Mouse (Mus musculus): ENCODE measurements around the gene H2-Q7. TPM values are rescaled to one million over a fixed set of nuclear protein-coding genes. Genes with fewer than 3 reads are reported as not detected.

The H2-Q7 gene
- total and polyA plus RNA-seq, 3 experiments = 40.9 to 104 (median 66.0) TPM

DNA sequence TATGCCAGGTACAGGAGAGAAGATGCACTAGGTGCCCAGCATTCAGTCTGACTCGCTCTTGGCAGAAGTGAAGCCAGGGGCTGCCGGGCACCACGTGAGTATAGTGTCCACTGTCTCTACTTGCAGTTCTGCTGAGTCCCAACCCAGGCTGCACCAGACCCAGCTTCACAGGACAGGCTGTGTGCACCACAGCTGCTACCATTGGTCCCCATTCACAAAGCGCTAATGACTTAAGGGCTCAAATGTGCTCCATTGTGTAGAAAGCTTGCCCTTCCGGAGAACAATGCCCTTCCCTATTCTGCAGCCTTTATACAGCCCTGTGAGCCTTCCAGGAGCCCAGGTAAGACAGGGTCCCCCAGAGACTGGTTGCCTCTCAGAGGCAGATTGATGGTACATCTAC is 51.4 kb downstream of the H2-Q7 start:
- in situ Hi-C loops (cut with MboI; ENCODE audit: low pct_ligation_motif_present, low pct_unique_long_range_greater_than_20kb, low sequenced_read_pairs) = no loop called here
- Histone ChIP-seq H3K27me3 (replicated peaks) (no peaks in the 10 kb centered on the region), H3K36me3 (replicated peaks in 1 of 2; ENCODE audit: control insufficient read depth in 1 of 2, insufficient read depth in 1 of 2, low read length in 1 of 2) (no peaks in the 10 kb centered on the region), H3K4me2 (ENCODE audit: insufficient read depth, low read depth, poor library complexity, severe bottlenecking) (no peak overlapping the region), H3K4me1 (ENCODE audit: control insufficient read depth in 1 of 2, insufficient read depth in 2 of 2) (no peaks in the 10 kb centered on the region), H3K9me3 (replicated peaks; ENCODE audit: low read length) (no peaks in the 10 kb centered on the region), H3K27ac (ENCODE audit: insufficient read depth, low read depth) (no peak overlapping the region), H3K9ac (ENCODE audit: insufficient read depth, low read depth) (no peak overlapping the region), H3K4me3 (replicated peaks in 1 of 3; ENCODE audit: low read depth in 2 of 3, low read length in 2 of 3, poor library complexity in 1 of 3) (no peak overlapping the region), H3K79me2 (replicated peaks; ENCODE audit: control insufficient read depth, extremely low read depth, insufficient read depth, poor library complexity, severe bottlenecking) (no peaks in the 10 kb centered on the region)
- dilution Hi-C loops (cut with MboI; ENCODE audit: extremely low pct_ligation_motif_present, extremely low pct_unique_long_range_greater_than_20kb, low sequenced_read_pairs) = no loop called here
- no peak for DNase-seq (ENCODE audit: extremely low read depth)
- TF ChIP-seq HCFC1 (IDR thresholded peaks at IDR 0.05; ENCODE audit: low read depth, low read length) (no peak), IRF4 (IDR thresholded peaks at IDR 0.05; ENCODE audit: low read depth, low read length) (no peak), ELF1 (IDR thresholded peaks at IDR 0.05; ENCODE audit: low read depth, low read length) (no peak), ZNF384 (IDR thresholded peaks at IDR 0.05; ENCODE audit: low read depth, low read length) (no peak), MXI1 (IDR thresholded peaks at IDR 0.05; ENCODE audit: low read depth, low read length) (no peak)

Other genes with a start within 250 kb of the H2-Q7 start
Only the 20 nearest of the 24 such genes appear.
- not detected in 2 replicates for gene Gm16181, start 218.3 kb upstream of the H2-Q7 start, total RNA-seq (2012; rRNA removed)
- gene Gm16181, start 218.3 kb upstream of the H2-Q7 start, total RNA-seq (2014; rRNA removed) = not detected in 2 replicates
- gene Gm16181, start 218.3 kb upstream of the H2-Q7 start, polyA plus RNA-seq (2012; ENCODE audit: insufficient read length, low read depth) = not detected in 2 replicates
- 0.76 and 0.88 TPM in 2 replicates for gene Atp6v1g2, start 205.5 kb upstream of the H2-Q7 start, total RNA-seq (2012; rRNA removed)
- 0.23 and 0.27 TPM in 2 replicates for gene Atp6v1g2, start 205.5 kb upstream of the H2-Q7 start, total RNA-seq (2014; rRNA removed)
- 1.4 and 2.0 TPM in 2 replicates for gene Atp6v1g2, start 205.5 kb upstream of the H2-Q7 start, polyA plus RNA-seq (2012; ENCODE audit: insufficient read length, low read depth)
- 16.7 and 22.0 TPM in 2 replicates for gene Nfkbil1, start 203.4 kb upstream of the H2-Q7 start, total RNA-seq (2012; rRNA removed)
- gene Nfkbil1, start 203.4 kb upstream of the H2-Q7 start, total RNA-seq (2014; rRNA removed) = 15.2 TPM in 2 replicates
- gene Nfkbil1, start 203.4 kb upstream of the H2-Q7 start, polyA plus RNA-seq (2012; ENCODE audit: insufficient read length, low read depth) = 25.9 and 31.6 TPM in 2 replicates
- 208 and 229 TPM in 2 replicates for gene Ddx39b, start 197.4 kb upstream of the H2-Q7 start, total RNA-seq (2012; rRNA removed)
- gene Ddx39b, start 197.4 kb upstream of the H2-Q7 start, total RNA-seq (2014; rRNA removed) = 242 and 254 TPM in 2 replicates
- gene Ddx39b, start 197.4 kb upstream of the H2-Q7 start, polyA plus RNA-seq (2012; ENCODE audit: insufficient read length, low read depth) = 341 and 411 TPM in 2 replicates
- 817 and 944 TPM in 2 replicates for gene H2-D1, start 176.4 kb upstream of the H2-Q7 start, total RNA-seq (2012; rRNA removed)
- gene H2-D1, start 176.4 kb upstream of the H2-Q7 start, total RNA-seq (2014; rRNA removed) = 659 and 667 TPM in 2 replicates
- gene H2-D1, start 176.4 kb upstream of the H2-Q7 start, polyA plus RNA-seq (2012; ENCODE audit: insufficient read length, low read depth) = 880 and 952 TPM in 2 replicates
- 24.3 and 31.8 TPM in 2 replicates for gene H2-Q1, start 118.8 kb upstream of the H2-Q7 start, total RNA-seq (2012; rRNA removed)
- gene H2-Q1, start 118.8 kb upstream of the H2-Q7 start, total RNA-seq (2014; rRNA removed) = 2.2 and 2.4 TPM in 2 replicates
- 10.1 and 13.9 TPM in 2 replicates for gene H2-Q1, start 118.8 kb upstream of the H2-Q7 start, polyA plus RNA-seq (2012; ENCODE audit: insufficient read length, low read depth)
- 0.25 and 0.47 TPM in 2 replicates for gene H2-Q2, start 96.9 kb upstream of the H2-Q7 start, total RNA-seq (2012; rRNA removed)
- not detected in 2 replicates for gene H2-Q2, start 96.9 kb upstream of the H2-Q7 start, total RNA-seq (2014; rRNA removed)
- gene H2-Q2, start 96.9 kb upstream of the H2-Q7 start, polyA plus RNA-seq (2012; ENCODE audit: insufficient read length, low read depth) = 15.1 and 21.6 TPM in 2 replicates
- 127 and 165 TPM in 2 replicates for gene H2-Q4, start 59.5 kb upstream of the H2-Q7 start, total RNA-seq (2012; rRNA removed)
- gene H2-Q4, start 59.5 kb upstream of the H2-Q7 start, total RNA-seq (2014; rRNA removed) = 116 and 128 TPM in 2 replicates
- 157 and 181 TPM in 2 replicates for gene H2-Q4, start 59.5 kb upstream of the H2-Q7 start, polyA plus RNA-seq (2012; ENCODE audit: insufficient read length, low read depth)
- 41.0 and 54.3 TPM in 2 replicates for gene H2-Q6, start 14.3 kb upstream of the H2-Q7 start, total RNA-seq (2012; rRNA removed)
- gene H2-Q6, start 14.3 kb upstream of the H2-Q7 start, total RNA-seq (2014; rRNA removed) = 79.7 and 90.3 TPM in 2 replicates
- gene H2-Q6, start 14.3 kb upstream of the H2-Q7 start, polyA plus RNA-seq (2012; ENCODE audit: insufficient read length, low read depth) = 122 and 141 TPM in 2 replicates
- 2.2 and 2.4 TPM in 2 replicates for gene H2-Q10, start 30.9 kb downstream of the H2-Q7 start, total RNA-seq (2012; rRNA removed)
- 0.62 and 0.93 TPM in 2 replicates for gene H2-Q10, start 30.9 kb downstream of the H2-Q7 start, total RNA-seq (2014; rRNA removed)
- gene H2-Q10, start 30.9 kb downstream of the H2-Q7 start, polyA plus RNA-seq (2012; ENCODE audit: insufficient read length, low read depth) = 60.0 and 83.0 TPM in 2 replicates
- gene Pou5f1, start 66.9 kb downstream of the H2-Q7 start, total RNA-seq (2012; rRNA removed) = 0.13 and 0.17 TPM in 2 replicates
- not detected in 2 replicates for gene Pou5f1, start 66.9 kb downstream of the H2-Q7 start, total RNA-seq (2014; rRNA removed)
- gene Pou5f1, start 66.9 kb downstream of the H2-Q7 start, polyA plus RNA-seq (2012; ENCODE audit: insufficient read length, low read depth) = 0.38 TPM in 1 of 2 replicates, not detected in the other
- 37.7 and 46.0 TPM in 2 replicates for gene Tcf19, start 77.7 kb downstream of the H2-Q7 start, total RNA-seq (2012; rRNA removed)
- 35.3 and 38.4 TPM in 2 replicates for gene Tcf19, start 77.7 kb downstream of the H2-Q7 start, total RNA-seq (2014; rRNA removed)
- gene Tcf19, start 77.7 kb downstream of the H2-Q7 start, polyA plus RNA-seq (2012; ENCODE audit: insufficient read length, low read depth) = 25.3 and 29.7 TPM in 2 replicates
- 11.5 and 13.0 TPM in 2 replicates for gene Cchcr1, start 77.9 kb downstream of the H2-Q7 start, total RNA-seq (2012; rRNA removed)
- 5.2 and 8.0 TPM in 2 replicates for gene Cchcr1, start 77.9 kb downstream of the H2-Q7 start, total RNA-seq (2014; rRNA removed)
- gene Cchcr1, start 77.9 kb downstream of the H2-Q7 start, polyA plus RNA-seq (2012; ENCODE audit: insufficient read length, low read depth) = 11.3 and 12.7 TPM in 2 replicates
- gene Psors1c2, start 94.0 kb downstream of the H2-Q7 start, total RNA-seq (2012; rRNA removed) = not detected in 2 replicates
- not detected in 2 replicates for gene Psors1c2, start 94.0 kb downstream of the H2-Q7 start, total RNA-seq (2014; rRNA removed)
- gene Psors1c2, start 94.0 kb downstream of the H2-Q7 start, polyA plus RNA-seq (2012; ENCODE audit: insufficient read length, low read depth) = 0.27 and 0.59 TPM in 2 replicates
- 0.46 and 0.76 TPM in 2 replicates for gene Cdsn, start 113.0 kb downstream of the H2-Q7 start, total RNA-seq (2012; rRNA removed)
- gene Cdsn, start 113.0 kb downstream of the H2-Q7 start, total RNA-seq (2014; rRNA removed) = 0.08 and 0.17 TPM in 2 replicates
- 1.3 and 1.4 TPM in 2 replicates for gene Cdsn, start 113.0 kb downstream of the H2-Q7 start, polyA plus RNA-seq (2012; ENCODE audit: insufficient read length, low read depth)
- not detected in 2 replicates for gene 2300002M23Rik, start 128.3 kb downstream of the H2-Q7 start, total RNA-seq (2012; rRNA removed)
- gene 2300002M23Rik, start 128.3 kb downstream of the H2-Q7 start, total RNA-seq (2014; rRNA removed) = not detected in 2 replicates
- not detected in 2 replicates for gene 2300002M23Rik, start 128.3 kb downstream of the H2-Q7 start, polyA plus RNA-seq (2012; ENCODE audit: insufficient read length, low read depth)
- not detected in 2 replicates for gene Sfta2, start 162.4 kb downstream of the H2-Q7 start, total RNA-seq (2012; rRNA removed)
- not detected in 2 replicates for gene Sfta2, start 162.4 kb downstream of the H2-Q7 start, total RNA-seq (2014; rRNA removed)
- gene Sfta2, start 162.4 kb downstream of the H2-Q7 start, polyA plus RNA-seq (2012; ENCODE audit: insufficient read length, low read depth) = not detected in 2 replicates
- not detected in 2 replicates for gene Gm9573, start 187.5 kb downstream of the H2-Q7 start, total RNA-seq (2012; rRNA removed)
- gene Gm9573, start 187.5 kb downstream of the H2-Q7 start, total RNA-seq (2014; rRNA removed) = not detected in 2 replicates
- gene Gm9573, start 187.5 kb downstream of the H2-Q7 start, polyA plus RNA-seq (2012; ENCODE audit: insufficient read length, low read depth) = not detected in 2 replicates
- 0.80 and 1.3 TPM in 2 replicates for gene Mucl3, start 204.5 kb downstream of the H2-Q7 start, total RNA-seq (2012; rRNA removed)
- gene Mucl3, start 204.5 kb downstream of the H2-Q7 start, total RNA-seq (2014; rRNA removed) = 0.08 and 0.11 TPM in 2 replicates
- gene Mucl3, start 204.5 kb downstream of the H2-Q7 start, polyA plus RNA-seq (2012; ENCODE audit: insufficient read length, low read depth) = 0.34 TPM in 2 replicates
- 26.3 and 30.3 TPM in 2 replicates for gene Vars2, start 228.4 kb downstream of the H2-Q7 start, total RNA-seq (2012; rRNA removed)
- 14.0 and 16.5 TPM in 2 replicates for gene Vars2, start 228.4 kb downstream of the H2-Q7 start, total RNA-seq (2014; rRNA removed)
- gene Vars2, start 228.4 kb downstream of the H2-Q7 start, polyA plus RNA-seq (2012; ENCODE audit: insufficient read length, low read depth) = 23.0 and 26.6 TPM in 2 replicates

Measured in CH12.LX (cell line).